Mouse (Mus musculus) gastrocnemius, adult 8-10 months (tissue): ENCODE results near the gene N4bp2. TPM values are rescaled to one million over a fixed set of nuclear protein-coding genes. Genes with fewer than 3 reads are reported as not detected.
"Not testable (repeated sequence)": the region's sequence is repeated elsewhere in the genome, so short reads cannot be mapped to it uniquely, and the experiment has no call there.

Experiments used
- DNase-seq, 2 experiments: peaks; one replicate each; pipeline ENCODE4 v3.0.0; 2022; ENCODE audit warnings: low spot score in 2 of 2
- total RNA-seq, 4 experiments: library from RNA; stranded (reverse); gene quantifications; 2 replicates each; pipeline ENCODE4 v1.2.4; 2022

Gene N4bp2
- total RNA-seq, result 1 to 10 TPM; 2.6 to 4.5 (median 3.8) TPM

DNA sequence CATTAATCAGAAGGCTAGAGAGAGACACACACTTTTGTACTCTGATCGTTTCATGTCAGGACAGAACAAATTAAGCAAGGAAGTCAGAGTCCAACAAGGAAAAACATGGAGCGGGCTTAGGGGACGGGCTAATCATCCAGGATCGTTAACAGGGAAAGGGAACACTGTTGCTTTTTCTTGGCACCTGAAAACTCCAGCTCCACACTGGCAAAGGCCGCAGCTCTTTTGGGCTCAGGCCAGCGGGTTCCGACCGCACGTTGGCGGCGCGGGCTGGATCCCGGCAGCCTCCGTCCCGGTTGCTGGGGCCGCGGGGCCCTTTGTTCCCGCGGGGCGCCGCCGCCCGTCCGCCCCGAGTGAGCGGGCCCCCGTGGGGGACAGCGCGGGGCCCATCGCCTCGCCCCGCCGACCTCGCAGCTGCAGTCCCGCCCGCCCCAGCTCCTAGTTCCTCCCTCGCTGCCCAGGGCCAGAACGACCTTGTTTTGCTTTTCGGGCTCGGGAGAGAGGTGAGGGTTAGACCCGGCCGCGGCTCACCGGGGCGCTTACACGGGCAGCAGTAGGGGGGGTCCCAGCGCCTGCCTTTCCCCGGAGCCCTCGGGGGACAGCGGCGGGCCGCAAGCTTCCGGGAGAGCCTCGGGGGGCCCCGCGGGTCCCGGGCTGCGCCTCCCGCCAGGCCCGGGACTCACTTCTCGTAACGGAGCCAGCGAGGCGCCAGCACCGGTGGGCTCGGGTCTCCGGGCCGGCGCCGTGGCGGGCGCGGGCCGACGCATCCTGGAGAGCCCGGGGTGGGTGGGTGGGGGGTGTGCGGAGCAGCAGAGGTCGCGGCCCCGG, at the start of gene N4bp2:
Gene N4bp2, plus strand, starts transcription at position 434 of the 828 bp plus-strand sequence.
- peak; percentile 53 to 59 for DNase-seq

DNA sequence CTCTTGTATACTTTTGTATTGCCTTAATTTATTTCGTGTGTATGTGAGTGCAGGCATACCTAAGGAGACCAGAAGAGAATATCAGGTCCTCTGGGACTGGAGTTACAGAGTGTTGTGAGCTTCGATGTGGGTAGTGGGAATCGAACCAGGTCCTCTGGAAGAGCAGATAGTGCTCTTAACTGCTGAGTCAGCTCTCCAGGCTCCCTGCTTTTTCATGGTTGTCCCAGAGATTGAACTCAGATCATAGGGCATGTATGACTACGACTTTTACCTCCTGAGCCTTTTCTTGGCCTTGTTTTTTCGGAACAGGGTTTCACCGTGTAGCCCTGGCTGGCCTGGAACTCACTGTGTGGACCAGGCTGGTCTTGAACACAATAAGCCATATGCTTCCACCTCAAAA, 48.2 kb upstream of the N4bp2 start:
- DNase-seq, result no peak

DNA sequence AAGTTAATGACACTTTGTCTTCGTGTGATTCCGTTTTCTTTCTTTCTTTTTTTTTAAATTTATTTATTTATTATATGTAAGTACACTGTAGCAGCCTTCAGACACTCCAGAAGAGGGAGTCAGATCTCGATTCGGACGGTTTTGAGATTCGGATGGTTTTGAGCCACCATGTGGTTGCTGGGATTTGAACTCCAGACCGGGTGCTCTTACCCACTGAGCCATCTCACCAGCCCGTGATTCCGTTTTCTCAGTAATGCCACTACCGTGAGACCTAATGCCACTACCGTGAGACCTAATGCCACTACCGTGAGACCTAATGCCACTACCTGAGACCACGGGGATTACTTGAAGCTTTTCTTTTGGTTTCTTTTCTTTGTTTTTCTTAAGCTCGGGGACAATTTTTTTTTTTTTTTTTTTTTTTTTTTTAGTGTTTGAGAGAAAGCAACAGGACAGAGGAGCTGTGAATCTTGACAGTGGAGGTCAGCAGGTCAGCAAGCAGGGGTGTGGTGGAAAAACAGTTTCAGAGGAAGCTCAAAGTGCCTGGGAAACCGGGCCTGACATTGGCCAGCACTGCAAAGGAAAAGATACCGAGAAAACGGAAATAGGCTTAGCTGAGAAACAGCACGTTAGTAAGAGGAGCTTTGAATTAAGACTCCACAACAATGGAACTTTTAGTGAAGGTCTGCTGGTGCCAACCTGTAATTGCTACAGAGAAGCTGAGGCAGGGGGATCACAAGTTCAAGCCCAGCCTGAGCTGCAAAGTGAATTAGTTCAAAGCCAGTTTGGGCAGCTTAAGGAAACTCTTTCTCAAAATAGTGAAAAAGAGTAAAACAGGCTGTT, 46.0 kb upstream of the N4bp2 start:
- no peak for DNase-seq

DNA sequence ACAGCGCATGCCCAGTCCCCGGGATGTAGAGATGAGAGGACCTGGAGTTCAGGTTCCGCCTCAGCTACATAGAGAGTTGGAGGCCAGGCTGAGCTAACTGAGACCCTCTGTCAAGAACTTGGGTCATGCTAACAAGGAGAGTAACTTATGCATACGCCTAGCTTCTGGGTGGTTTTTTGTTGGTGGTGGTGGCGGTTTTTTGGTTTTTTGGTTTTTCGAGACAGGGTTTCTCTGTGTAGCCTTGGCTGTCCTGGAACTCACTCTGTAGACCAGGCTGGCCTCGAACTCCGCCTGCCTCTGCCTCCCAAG, 45.5 kb upstream of the N4bp2 start:
- DNase-seq, result not testable (repeated sequence)

DNA sequence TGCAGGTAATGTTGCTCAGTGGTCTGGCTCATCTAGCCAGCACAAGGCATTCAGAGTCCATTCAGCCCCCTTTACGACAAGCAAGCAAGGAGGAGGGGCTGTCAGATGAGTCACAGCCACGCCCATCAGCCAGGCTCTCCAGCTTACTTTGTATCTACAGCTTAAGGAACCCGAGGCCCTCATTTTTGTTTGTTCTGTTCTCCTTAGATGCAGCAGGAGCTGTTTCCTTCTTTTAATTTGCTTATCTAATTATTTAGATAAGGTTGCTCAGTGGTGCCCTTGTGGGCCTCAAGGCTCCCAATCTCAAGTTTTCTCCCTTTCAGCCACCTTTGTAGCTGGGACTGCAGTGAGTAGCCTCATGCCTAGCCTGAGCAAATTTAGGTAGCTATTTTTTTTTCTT, 45.0 kb upstream of the N4bp2 start:
- no peak for DNase-seq

DNA sequence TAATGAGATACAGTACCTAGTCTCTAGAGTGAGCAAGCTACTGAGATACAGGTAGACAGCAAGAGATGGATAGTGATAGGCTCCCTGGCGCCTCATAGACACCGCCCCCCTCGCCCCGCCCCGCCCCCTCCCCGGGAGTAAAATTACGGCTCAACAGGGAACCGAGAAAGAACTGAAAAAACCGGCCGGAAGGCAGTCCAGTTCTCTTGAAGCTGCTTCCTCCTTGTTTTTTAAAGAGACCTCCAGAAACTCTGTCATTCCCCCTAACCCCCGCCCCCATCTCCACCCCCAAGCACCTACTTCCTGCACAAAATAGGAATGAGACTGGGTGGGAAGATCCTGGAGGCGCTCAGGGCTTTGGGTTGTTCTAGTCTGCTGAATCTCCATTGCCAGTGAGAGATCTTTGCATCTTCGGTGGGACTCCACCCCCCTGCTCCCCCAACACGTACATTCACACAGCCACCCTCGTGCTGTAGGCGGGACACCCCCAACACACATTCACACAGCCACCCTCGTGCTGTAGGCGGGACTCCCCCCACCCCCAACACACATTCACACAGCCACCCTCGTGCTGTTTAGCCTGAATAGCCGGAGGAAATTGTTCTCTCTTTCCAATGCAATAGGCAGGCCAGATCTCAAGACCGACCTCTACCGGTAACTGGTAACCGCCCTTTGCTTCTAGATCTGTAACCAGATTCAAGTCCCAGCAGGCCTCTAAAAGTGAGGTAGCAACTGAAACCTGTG, 38.8 kb upstream of the N4bp2 start:
- DNase-seq, result peak; percentile 10 to 34

DNA sequence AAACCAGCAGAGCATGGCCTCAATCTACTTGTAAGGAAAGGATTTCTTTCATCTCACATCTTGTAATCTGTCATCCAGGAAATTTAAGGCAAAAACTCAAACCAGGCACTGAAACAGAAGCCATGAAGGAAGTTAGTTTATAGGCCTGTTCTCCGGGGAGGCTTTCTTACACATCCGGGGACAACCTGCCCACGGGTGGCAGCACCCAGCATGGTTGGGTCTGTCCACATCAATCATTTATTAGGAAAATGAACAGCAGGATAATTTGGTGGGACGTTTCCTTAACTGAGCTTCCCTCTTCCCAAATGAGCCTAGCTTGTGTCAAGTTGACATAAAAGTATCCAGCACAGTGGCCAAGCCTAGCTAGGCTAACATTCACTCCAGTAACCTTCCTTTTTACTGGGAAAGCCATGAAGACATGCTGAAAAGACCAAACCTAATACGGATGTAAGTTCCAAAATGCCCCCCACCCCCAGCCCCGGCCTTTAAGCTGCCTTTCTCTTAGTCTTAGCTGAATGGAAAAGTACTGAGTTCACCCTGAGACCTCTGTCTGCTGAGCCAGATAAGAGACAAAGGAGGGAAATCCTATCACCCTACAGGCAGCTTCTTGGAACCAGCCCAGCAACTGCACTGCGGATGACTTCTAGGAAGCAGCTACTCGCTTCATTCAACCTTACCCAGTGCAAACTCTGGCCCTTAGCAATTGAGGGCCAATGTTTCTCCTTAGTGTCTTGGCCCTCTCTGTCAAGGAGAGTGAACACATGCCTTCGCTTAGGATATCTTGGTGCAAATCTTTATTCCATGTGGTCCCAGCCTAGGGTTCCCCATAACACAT, 31.9 kb upstream of the N4bp2 start:
- no peak for DNase-seq

DNA sequence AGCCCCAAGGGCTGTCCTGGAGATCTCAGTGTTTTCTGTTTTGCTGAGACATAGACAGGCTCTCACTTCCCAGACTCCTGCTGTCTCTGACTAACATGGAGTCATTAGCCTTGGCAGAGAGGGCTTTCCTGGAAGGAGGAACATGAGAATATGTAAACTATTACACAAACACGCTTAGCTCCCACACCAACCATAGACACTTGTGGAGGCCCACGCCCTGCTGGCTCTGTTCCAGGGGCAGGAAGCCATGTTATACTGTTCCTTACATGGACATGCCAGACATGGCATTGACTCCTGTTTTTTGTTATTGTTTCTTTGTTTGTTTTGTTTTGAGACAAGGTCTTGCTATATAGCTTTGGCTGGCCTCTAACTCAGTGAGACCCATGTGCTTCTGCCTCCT, 27.7 kb upstream of the N4bp2 start:
- no peak for DNase-seq

DNA sequence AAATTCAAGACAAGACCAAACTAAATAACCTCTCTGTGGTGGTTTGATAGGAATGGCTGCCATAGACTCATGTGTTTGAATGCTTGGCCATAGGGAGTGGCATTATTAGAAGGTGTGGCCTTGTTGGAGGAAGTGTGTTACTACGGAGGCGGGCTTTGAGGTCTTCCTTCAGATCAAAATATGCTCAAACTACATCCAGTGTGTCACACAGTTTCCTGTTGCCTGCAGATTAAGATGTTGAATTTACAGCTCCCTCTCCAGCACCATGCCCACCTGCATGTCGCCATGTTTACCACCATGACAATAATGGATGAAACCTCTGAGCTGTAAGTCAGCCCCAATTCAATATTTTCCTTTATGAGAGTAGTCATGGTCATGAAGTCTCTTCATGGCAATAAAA, 24.0 kb upstream of the N4bp2 start:
- no peak for DNase-seq

DNA sequence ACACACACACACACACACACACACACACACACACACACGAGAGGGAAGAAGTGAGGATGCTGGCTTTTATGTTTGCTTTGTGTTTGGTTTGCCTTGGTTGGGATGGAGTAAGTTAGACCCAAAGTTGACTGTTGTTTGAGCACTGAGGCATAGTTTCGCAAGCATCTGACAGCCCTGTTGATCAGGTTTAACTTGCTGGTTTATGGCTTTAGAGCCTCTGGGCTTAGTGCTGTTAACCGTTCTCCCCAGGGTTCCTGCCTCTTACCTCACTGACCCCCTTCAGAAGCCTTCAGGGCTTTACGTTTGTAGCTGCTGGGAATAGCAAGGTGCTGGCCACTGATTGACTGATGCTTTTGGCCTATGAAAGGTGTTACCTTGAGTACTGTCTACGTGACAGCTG, 16.4 kb upstream of the N4bp2 start:
- DNase-seq, result no peak

DNA sequence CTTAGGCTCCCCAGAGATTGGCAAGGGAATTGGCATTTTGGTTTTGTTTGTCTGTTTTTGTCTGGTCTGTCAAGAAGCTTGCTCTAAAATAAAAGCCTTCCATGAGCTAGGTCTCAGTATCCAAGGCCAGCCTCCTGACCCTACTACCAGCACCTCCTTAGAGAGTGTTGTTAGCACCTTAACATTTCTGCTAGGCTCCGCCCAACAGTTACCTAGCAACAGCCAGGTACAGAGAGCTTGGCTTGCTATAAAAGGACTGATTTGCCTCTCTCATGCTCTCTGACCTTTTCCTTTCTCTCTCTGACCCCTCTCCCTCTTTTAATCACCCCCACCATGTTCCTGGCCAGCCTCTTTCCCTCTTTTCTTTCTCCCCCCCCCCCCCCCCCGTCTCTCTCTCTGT, 14.9 kb upstream of the N4bp2 start:
- DNase-seq, result no peak

DNA sequence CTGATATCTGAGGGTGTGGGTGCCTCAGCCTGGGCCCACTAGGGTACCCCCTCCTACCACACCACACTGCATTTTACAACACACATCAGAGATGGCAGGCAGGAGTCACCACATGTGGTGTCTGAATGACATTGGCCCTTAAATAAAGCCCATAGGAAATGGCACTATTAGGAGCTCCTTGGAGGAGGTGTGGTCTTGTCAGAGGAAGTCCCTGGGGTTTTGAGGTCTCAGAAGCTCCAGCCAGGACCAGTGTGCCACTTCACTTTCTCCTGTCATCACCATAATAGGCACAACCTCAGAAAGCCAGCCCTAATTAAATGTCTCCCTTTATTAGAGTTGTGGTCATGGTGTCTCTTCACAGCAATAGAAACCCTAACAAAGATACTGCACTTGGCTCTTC, 14.4 kb upstream of the N4bp2 start:
- no peak for DNase-seq

DNA sequence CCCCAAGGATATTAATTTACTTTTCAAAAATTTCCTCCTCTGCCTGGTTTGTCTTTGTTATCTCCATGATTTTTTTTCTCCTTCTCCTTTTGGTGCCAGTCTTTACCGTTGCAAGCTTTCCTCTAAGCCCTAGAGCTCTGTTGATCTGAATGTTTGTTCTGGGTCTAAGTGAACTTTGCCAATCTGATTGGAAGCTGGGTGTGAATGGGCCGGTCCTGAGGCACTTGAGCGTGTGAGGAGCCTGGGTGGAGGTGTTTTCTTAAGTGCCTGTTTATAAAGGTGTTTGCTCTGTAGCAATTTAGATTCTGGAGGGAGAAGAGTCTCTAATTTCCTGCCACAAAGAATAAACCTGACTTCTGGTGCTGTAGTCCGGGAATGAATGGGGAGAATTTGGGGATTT, 11.3 kb upstream of the N4bp2 start:
- no peak for DNase-seq

DNA sequence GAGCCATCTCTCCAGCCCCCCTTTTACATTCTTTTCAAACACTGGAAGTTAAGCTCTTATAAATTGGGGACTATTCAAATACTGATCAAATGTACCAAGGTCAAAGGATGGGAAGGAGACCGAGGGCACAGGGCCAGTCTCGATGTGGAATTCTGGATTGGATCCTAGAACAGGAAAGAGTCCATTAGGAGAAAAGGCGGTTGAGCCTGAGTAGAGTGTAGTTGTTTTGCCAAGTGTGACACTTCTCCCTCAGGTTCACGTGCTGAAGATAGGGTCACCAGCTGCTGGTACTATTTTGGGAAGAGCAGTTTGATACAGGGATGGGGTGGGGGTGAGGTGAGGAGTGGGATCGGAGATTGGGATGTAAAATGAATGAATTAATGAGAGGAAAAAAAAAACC, 7.5 kb upstream of the N4bp2 start:
- DNase-seq, result no peak

DNA sequence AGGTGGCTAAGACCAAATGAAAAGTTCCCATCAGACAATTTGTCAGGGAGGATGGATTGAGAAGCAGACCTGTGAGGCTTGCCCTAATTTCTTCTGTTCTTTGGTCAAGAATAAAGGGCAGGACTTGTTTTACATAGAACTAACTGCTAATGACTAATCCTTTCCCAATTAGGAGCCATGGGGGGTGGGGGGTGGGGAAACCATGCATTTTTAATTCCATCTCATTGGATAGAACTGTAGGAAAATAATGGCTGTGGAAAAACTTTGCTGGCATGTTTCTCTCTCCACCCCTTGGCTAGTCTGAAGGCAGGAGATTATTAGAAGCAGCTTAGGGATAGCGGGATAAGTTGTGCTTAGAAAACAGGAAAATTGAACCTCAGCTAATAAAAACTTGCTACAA, 6.2 kb upstream of the N4bp2 start:
- no peak for DNase-seq

DNA sequence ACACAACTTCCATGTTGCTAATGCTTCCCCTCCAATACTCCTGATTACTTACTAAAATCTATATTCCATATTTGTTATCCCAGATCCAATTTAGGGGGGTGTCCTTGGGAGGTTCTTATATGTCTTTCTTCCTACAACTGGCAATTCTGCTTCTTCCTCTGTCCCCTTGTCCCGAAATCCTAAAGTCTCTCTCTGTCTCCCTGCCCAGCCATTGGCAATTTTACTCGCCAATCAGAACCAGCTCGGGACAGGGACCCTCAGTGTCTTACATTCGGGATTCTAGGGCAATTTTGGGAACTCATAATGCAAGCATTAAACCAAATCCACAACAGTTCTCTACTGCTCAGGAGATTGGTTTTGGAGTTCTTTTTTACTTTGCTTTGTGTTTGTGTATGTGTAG, 3.3 kb upstream of the N4bp2 start:
- no peak for DNase-seq

DNA sequence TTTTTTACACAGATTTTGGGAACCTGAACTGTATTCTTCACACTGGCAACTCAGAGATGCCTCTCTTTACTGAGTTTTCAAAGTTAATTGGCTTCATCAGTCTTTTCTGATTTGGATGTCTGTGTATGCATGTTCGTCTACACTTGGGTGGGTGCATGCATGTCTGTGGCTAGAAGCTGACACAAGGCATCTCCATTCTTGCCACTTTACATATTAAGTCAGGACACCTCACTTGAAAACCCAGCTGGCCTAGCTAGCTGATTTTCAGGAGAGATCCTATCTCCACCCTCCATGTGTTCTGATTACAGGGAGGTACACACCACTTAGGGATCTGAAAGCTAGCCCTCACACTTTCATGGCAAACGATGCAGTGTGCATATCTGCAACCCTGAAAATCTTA, 2.7 kb upstream of the N4bp2 start:
- DNase-seq, result no peak

DNA sequence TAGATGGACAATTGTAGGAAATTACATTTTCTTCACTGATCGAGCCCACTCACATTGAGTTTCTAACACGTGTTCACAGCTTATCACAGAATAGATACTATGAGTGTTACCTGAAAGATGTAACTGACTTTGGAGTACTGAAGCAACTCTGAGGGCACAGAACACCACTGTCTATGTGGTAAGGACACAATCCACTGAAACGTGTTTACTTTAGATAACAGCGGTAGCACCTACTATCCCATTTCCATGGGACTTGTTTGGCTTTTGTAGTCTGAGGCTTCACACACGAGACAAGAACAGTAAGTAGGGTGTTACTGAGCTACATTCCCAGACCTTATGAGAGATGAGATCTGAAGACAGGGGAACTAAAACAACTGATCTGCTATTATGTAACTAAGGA, 2.3 kb upstream of the N4bp2 start:
- DNase-seq, result no peak

DNA sequence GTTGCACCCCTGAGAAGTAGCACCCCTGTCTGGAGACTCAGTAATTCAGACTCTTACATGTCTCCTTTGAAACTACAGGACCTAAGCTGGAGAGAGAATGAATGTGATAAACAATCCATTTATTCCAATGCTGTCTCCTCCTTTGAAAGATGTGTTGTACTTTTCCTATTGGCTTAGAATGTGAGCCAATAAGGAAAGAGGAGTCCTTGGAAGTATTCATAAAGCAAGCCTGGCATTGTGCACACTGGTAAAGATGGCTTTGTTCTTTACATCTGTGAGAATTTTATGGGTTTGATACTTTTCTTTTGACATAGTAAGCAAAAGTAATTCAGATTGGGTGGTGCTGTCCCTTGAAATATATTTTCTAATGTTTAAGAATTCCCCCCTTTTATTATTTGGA, 1.4 kb upstream of the N4bp2 start:
- DNase-seq, result no peak

DNA sequence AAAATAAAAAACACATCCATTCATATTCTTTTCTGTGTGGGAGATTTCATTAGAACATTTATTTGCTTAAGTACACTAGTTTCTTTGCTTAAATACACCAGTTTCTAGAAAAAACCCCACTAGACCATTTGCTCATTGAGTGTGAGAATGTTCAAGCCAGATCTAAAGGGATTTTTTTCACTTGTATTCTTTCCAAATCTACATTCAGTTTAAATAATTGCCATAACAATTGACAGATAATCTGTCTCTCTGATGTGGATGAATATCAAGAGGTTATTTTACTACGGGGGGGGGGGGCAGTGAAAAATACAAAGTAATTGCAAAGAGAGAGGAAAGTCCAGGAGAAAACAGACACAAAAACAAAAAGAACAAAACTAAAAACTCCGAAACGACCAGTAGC, 635 bp upstream of the N4bp2 start:
- no peak for DNase-seq
